Mouse (Mus musculus): ENCODE measurements around the gene Mta1.

- TF ChIP-seq CTCF (IDR thresholded peaks at IDR 0.05; ENCODE audit: low read depth) (no peak), EP300 (optimal IDR thresholded peaks at IDR 0.05) (no peak)
These were observed 40.2 kb downstream of the Mta1 start for GRCm38 (mm10) chr12:113138291-113138690.

Measured in stomach, postnatal 0 days (tissue).